Mouse (Mus musculus) myocyte (in vitro differentiated cells): Measurements from ENCODE around the gene Ptgdr2. TPM values are rescaled to one million over a fixed set of nuclear protein-coding genes. Genes with fewer than 3 reads are reported as not detected.
A peak's percentile ranks its signal among the peaks of the same experiment; 100 is the strongest.

Experiments
- H3K27me3 ChIP-seq: one replicate; pipeline ENCODE4 v1.6.1; 2011; ENCODE audit not compliant: control insufficient read depth, insufficient read depth, insufficient read length
- H3K36me3 ChIP-seq: one replicate; pipeline ENCODE4 v1.6.1; 2011; ENCODE audit not compliant: control insufficient read depth, insufficient read depth
- H3K4me2 ChIP-seq: one replicate; pipeline ENCODE4 v1.6.1; 2011; ENCODE audit warnings: low read depth, control low read depth
- H3K4me3 ChIP-seq: one replicate; pipeline ENCODE4 v1.5.1; 2011; ENCODE audit warnings: mild to moderate bottlenecking, control low read depth, moderate library complexity
- H3K79me2 ChIP-seq: one replicate; pipeline ENCODE4 v1.6.1; 2011; ENCODE audit not compliant: control insufficient read depth, insufficient read depth
- H3ac ChIP-seq: one replicate; pipeline ENCODE4 v1.6.1; 2011; ENCODE audit not compliant: control insufficient read depth, insufficient read length
- CEBPB ChIP-seq: IDR thresholded peaks from 2 replicates; pipeline ENCODE4 v1.6.1; 2011; ENCODE audit warnings: mild to moderate bottlenecking, moderate library complexity; ENCODE audit not compliant: poor library complexity, insufficient read depth, severe bottlenecking
- E2F4 ChIP-seq: IDR thresholded peaks from one replicate; pipeline ENCODE4 v1.6.1; 2011; ENCODE audit warnings: mild to moderate bottlenecking, control low read depth, moderate library complexity; ENCODE audit not compliant: insufficient read depth
- MAX ChIP-seq: IDR thresholded peaks from one replicate; pipeline ENCODE4 v1.6.1; 2011; ENCODE audit warnings: low read depth, mild to moderate bottlenecking, control low read depth
- MYOD1 ChIP-seq, 3 experiments: IDR thresholded peaks; one replicate each; pipeline ENCODE4 v1.6.1; 2011; ENCODE audit warnings: control low read depth in 2 of 3, low read depth in 2 of 3, mild to moderate bottlenecking in 2 of 3, moderate library complexity in 1 of 3; ENCODE audit not compliant: insufficient read length in 2 of 3, control insufficient read depth in 1 of 3
- MYOG ChIP-seq, 3 experiments: IDR thresholded peaks; one replicate each; pipeline ENCODE4 v1.6.1; 2011; ENCODE audit warnings: control low read depth in 2 of 3, low read depth in 2 of 3, mild to moderate bottlenecking in 2 of 3; ENCODE audit not compliant: insufficient read length in 2 of 3, control insufficient read depth in 1 of 3, insufficient read depth in 1 of 3
- POLR2A ChIP-seq: IDR thresholded peaks from one replicate; pipeline ENCODE4 v1.6.1; 2011; ENCODE audit warnings: low read depth, mild to moderate bottlenecking, control low read depth, moderate library complexity; ENCODE audit not compliant: insufficient read length
- POLR2AphosphoS2 ChIP-seq: IDR thresholded peaks from one replicate; pipeline ENCODE4 v1.6.1; 2011; ENCODE audit warnings: low read depth, control low read depth; ENCODE audit not compliant: insufficient read length
- REST ChIP-seq: IDR thresholded peaks from one replicate; pipeline ENCODE4 v1.6.1; 2011; ENCODE audit warnings: mild to moderate bottlenecking, control low read depth, moderate library complexity; ENCODE audit not compliant: insufficient read depth, insufficient read length
- SRF ChIP-seq: IDR thresholded peaks from one replicate; pipeline ENCODE4 v1.6.1; 2011; ENCODE audit warnings: low read depth; ENCODE audit not compliant: control insufficient read depth, insufficient read length
- TCF12 ChIP-seq: IDR thresholded peaks from one replicate; pipeline ENCODE4 v1.6.1; 2011; ENCODE audit warnings: mild to moderate bottlenecking, control low read depth; ENCODE audit not compliant: poor library complexity, insufficient read depth, severe bottlenecking
- TCF3 ChIP-seq: IDR thresholded peaks from one replicate; pipeline ENCODE4 v1.6.1; 2011; ENCODE audit warnings: low read depth, control low read depth; ENCODE audit not compliant: insufficient read length
- USF1 ChIP-seq: IDR thresholded peaks from one replicate; pipeline ENCODE4 v1.6.1; 2011; ENCODE audit warnings: low read depth, mild to moderate bottlenecking, control low read depth, moderate library complexity
- polyA plus RNA-seq: library from polyadenylated mRNA; unstranded; fragments of >200 nt; fragmentation: generic; extraction: Trizol; gene quantifications from one replicate; pipeline ENCODE4 v1.2.1, GENCODE M21; 2012; ENCODE audit warnings: missing spikeins

Gene Ptgdr2
- polyA plus RNA-seq, 1 experiment = 0.10 TPM

- Histone ChIP-seq H3ac (no peak overlapping the region), H3K79me2 (no peaks in the 10 kb centered on the region), H3K36me3 (no peaks in the 10 kb centered on the region), H3K4me3 (no peak overlapping the region), H3K4me2 (no peak overlapping the region), H3K27me3 (no peaks in the 10 kb centered on the region)
- TF ChIP-seq MYOD1 (IDR thresholded peaks at IDR 0.05; ENCODE audit: control insufficient read depth in 1 of 3, insufficient read length in 2 of 3, low read depth in 2 of 3) = no peak
These were observed 47.6 kb downstream of the Ptgdr2 start for GRCm38 (mm10) chr19:10984551-10984950.

DNA sequence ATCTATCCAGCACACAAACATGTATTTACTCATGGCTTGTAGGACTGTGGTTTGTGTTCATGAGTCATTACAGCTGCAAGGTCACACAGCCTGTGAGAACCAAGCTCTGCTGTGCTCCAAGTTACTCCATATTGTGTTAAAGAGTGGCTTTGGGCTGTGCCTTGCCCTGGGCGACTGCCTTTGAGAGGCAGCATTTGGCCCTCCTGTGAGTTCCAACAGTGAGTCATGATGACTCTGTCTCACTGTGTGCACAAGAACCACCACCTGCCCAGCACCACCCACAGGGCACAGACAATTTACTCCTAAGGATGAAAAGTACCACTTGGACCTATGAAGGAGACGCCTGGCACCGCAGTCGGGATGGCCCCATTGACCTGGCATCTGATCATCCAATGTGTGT lies 48.9 kb downstream of the Ptgdr2 start:
- no peaks in the 10 kb centered on the region for H3K79me2 ChIP-seq
- peak overlapping the region; percentile 14 for H3K4me2 ChIP-seq
- no peak for TF ChIP-seq MYOG (IDR thresholded peaks at IDR 0.05; ENCODE audit: control insufficient read depth in 1 of 3, insufficient read depth in 1 of 3, insufficient read length in 2 of 3, low read depth in 2 of 3)
- peak in 1 of 3 experiments; percentile 44 for TF ChIP-seq MYOD1 (IDR thresholded peaks at IDR 0.05; ENCODE audit: control insufficient read depth in 1 of 3, insufficient read length in 2 of 3, low read depth in 2 of 3)
- H3K4me3 ChIP-seq = no peak overlapping the region
- H3K36me3 ChIP-seq = no peaks in the 10 kb centered on the region
- H3ac ChIP-seq = no peak overlapping the region
- H3K27me3 ChIP-seq = no peaks in the 10 kb centered on the region

GRCm38 (mm10) chr19:10988563-10988962 lies 51.6 kb downstream of the Ptgdr2 start:
- Histone ChIP-seq H3K4me3 (no peak overlapping the region), H3K4me2 (no peak overlapping the region), H3ac (no peak overlapping the region), H3K27me3 (peaks cover 6% of the 10 kb centered on the region), H3K79me2 (no peaks in the 10 kb centered on the region), H3K36me3 (no peaks in the 10 kb centered on the region)
- TF ChIP-seq POLR2AphosphoS2 = no peak
- no peak for TF ChIP-seq MYOD1 (IDR thresholded peaks at IDR 0.05; ENCODE audit: control insufficient read depth in 1 of 3, insufficient read length in 2 of 3, low read depth in 2 of 3)
- no peak for TF ChIP-seq CEBPB
- no peak for TF ChIP-seq USF1
- TF ChIP-seq SRF = no peak
- TF ChIP-seq E2F4 = no peak
- TF ChIP-seq POLR2A = no peak
- no peak for TF ChIP-seq REST
- TF ChIP-seq TCF12 = no peak
- TF ChIP-seq TCF3 = no peak
- no peak for TF ChIP-seq MYOG (IDR thresholded peaks at IDR 0.05; ENCODE audit: control insufficient read depth in 1 of 3, insufficient read depth in 1 of 3, insufficient read length in 2 of 3, low read depth in 2 of 3)
- no peak for TF ChIP-seq MAX

- Histone ChIP-seq H3K36me3 (no peaks in the 10 kb centered on the region), H3K79me2 (no peaks in the 10 kb centered on the region), H3ac (no peak overlapping the region), H3K4me2 (no peak overlapping the region), H3K27me3 (peaks cover 10% of the 10 kb centered on the region), H3K4me3 (no peak overlapping the region)
- no peak for TF ChIP-seq TCF3
- TF ChIP-seq SRF = no peak
- no peak for TF ChIP-seq MAX
- TF ChIP-seq REST = no peak
- TF ChIP-seq MYOD1 (IDR thresholded peaks at IDR 0.05; ENCODE audit: control insufficient read depth in 1 of 3, insufficient read length in 2 of 3, low read depth in 2 of 3) = no peak
- no peak for TF ChIP-seq USF1
- no peak for TF ChIP-seq TCF12
- no peak for TF ChIP-seq CEBPB
- TF ChIP-seq MYOG (IDR thresholded peaks at IDR 0.05; ENCODE audit: control insufficient read depth in 1 of 3, insufficient read depth in 1 of 3, insufficient read length in 2 of 3, low read depth in 2 of 3) = no peak
These were observed 53.8 kb downstream of the Ptgdr2 start for GRCm38 (mm10) chr19:10990751-10991150.

DNA sequence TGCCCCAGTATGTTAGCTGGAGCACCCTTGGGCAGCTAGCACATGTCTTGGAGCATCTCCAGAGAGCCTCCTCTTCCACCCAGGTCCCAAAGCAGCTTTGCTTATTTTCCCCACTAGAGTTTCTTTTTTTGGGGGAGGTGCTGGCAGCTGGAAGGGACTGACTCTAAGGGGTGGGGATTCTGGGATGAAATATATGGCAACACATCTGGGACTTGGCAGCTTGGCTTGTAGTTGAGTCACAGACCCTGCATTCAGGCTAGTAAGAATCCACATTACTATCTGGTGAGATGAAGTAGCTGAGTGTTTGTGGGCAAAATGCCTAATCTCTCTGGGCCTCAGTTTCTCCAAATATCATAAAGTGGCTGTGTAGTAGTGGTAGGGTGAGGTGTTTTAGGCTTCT lies 55.0 kb downstream of the Ptgdr2 start:
- Histone ChIP-seq H3K79me2 (no peaks in the 10 kb centered on the region), H3K4me3 (no peak overlapping the region), H3K27me3 (peaks cover 10% of the 10 kb centered on the region), H3K36me3 (no peaks in the 10 kb centered on the region), H3K4me2 (no peak overlapping the region), H3ac (no peak overlapping the region)
- no peak for TF ChIP-seq REST
- no peak for TF ChIP-seq SRF
- no peak for TF ChIP-seq MYOD1 (IDR thresholded peaks at IDR 0.05; ENCODE audit: control insufficient read depth in 1 of 3, insufficient read length in 2 of 3, low read depth in 2 of 3)
- TF ChIP-seq MYOG (IDR thresholded peaks at IDR 0.05; ENCODE audit: control insufficient read depth in 1 of 3, insufficient read depth in 1 of 3, insufficient read length in 2 of 3, low read depth in 2 of 3) = no peak
- TF ChIP-seq POLR2A = no peak
- TF ChIP-seq TCF12 = no peak
- TF ChIP-seq TCF3 = no peak
- TF ChIP-seq USF1 = no peak
- no peak for TF ChIP-seq MAX
- TF ChIP-seq E2F4 = no peak
- no peak for TF ChIP-seq POLR2AphosphoS2

Other genes starting within 250 kb of the Ptgdr2 start
- gene Vps37c, start 248.4 kb upstream of the Ptgdr2 start, polyA plus RNA-seq = 30.2 TPM
- not detected for gene Cd5, start 198.2 kb upstream of the Ptgdr2 start, polyA plus RNA-seq
- not detected for gene Cd6, start 107.1 kb upstream of the Ptgdr2 start, polyA plus RNA-seq
- gene Slc15a3, start 97.4 kb upstream of the Ptgdr2 start, polyA plus RNA-seq = 0.02 TPM
- gene Tmem132a, start 67.2 kb upstream of the Ptgdr2 start, polyA plus RNA-seq = 118 TPM
- gene Tmem109, start 55.2 kb upstream of the Ptgdr2 start, polyA plus RNA-seq = 223 TPM
- gene Prpf19, start 41.9 kb upstream of the Ptgdr2 start, polyA plus RNA-seq = 222 TPM
- gene Zp1, start 16.5 kb upstream of the Ptgdr2 start, polyA plus RNA-seq = 0.05 TPM
- gene Ccdc86, start 12.1 kb downstream of the Ptgdr2 start, polyA plus RNA-seq = 33.1 TPM
- gene Ms4a10, start 37.5 kb downstream of the Ptgdr2 start, polyA plus RNA-seq = 0.30 TPM
- not detected for gene Ms4a15, start 56.1 kb downstream of the Ptgdr2 start, polyA plus RNA-seq
- 0.04 TPM for gene Ms4a18, start 80.9 kb downstream of the Ptgdr2 start, polyA plus RNA-seq
- gene Ms4a8a, start 143.9 kb downstream of the Ptgdr2 start, polyA plus RNA-seq = 0.17 TPM
- not detected for gene 1700017D01Rik, start 193.7 kb downstream of the Ptgdr2 start, polyA plus RNA-seq
- gene 1700025F22Rik, start 228.2 kb downstream of the Ptgdr2 start, polyA plus RNA-seq = not detected